Mouse (Mus musculus): ENCODE data around the gene Cdh11.
A peak's percentile ranks its signal among the peaks of the same experiment; 100 is the strongest.

The Cdh11 gene

DNA sequence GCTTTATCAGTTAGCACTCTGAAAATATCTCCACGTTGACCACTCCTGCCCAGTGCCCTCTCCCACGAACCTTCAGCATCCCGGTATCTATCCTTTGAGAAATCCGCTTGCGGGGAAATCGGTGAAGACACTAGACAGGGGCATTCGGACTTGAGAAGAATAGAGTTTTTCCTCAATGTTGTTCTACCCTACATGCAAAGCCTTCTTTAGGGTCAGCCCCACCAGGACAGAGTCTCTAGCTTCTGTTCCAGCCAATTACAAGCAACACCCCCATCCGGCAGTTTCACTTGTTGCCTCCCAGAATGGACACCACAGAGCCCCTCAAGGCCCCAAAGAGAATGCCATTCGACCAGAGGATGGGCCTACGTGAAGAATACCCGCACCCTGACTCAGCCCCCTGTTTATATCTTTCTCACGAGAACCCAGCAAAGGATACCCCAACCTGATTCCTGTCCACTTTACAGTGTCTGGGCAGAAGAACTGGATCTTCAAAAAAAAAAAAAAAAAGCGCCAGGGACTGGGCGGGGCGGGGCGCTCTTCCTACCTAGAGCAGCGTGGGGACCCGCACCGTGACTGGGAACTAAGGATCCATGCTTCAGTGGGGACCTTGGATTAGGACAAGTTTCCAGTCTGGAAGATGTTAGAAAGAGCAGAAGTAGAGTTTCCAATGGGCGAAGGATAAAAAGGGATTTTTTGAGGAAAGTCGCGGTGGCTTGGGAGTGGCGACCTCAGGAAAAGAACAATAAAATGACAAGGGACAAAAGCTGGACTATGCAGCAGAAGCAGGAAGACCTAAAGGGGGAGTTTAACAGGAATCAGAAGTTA, at the start of gene Cdh11:
Gene Cdh11 (minus strand): TSS at position 51 of the 825 bp plus-strand sequence.
- DNase-seq = no peak

DNA sequence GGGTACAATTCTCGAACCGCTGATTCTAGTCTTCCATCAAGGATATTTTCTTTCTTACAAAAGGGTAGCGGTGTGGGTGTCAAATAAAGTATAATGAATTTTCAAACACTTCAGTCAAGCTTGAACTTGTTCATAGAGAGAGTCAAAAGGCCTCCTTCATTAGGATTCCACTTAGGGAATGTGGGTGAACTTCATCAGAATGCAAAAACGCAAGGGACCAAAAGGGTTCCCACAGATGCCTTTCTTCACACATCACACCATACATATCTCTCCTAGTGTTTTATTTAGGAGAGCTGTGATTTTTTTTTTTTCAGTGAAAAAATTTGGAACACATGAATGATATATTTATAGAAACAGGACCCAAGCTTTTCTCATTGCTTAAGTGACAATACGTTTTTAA, 28.5 kb upstream of the Cdh11 start:
- no peak for DNase-seq

DNA sequence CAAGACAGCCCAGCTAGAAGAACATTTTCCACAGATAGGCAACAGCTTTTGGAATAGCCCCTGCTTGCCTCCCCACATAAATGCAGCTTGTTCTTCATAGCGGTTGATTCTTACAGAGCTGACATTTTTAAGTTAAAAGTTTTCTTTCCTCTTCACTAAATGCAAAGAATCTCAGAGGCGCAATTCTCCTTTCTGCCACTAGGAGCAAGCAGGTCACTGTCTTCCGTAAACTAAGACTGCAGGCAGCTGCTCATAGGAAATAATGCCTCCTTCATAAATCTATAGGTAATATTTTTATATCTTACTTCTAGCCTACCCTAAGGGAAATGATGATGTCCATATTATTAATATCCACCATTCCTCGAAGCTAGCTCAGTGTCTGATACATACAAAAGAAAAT, 4.9 kb upstream of the Cdh11 start:
- peak in 1 of 2 experiments; percentile 26 for DNase-seq

DNA sequence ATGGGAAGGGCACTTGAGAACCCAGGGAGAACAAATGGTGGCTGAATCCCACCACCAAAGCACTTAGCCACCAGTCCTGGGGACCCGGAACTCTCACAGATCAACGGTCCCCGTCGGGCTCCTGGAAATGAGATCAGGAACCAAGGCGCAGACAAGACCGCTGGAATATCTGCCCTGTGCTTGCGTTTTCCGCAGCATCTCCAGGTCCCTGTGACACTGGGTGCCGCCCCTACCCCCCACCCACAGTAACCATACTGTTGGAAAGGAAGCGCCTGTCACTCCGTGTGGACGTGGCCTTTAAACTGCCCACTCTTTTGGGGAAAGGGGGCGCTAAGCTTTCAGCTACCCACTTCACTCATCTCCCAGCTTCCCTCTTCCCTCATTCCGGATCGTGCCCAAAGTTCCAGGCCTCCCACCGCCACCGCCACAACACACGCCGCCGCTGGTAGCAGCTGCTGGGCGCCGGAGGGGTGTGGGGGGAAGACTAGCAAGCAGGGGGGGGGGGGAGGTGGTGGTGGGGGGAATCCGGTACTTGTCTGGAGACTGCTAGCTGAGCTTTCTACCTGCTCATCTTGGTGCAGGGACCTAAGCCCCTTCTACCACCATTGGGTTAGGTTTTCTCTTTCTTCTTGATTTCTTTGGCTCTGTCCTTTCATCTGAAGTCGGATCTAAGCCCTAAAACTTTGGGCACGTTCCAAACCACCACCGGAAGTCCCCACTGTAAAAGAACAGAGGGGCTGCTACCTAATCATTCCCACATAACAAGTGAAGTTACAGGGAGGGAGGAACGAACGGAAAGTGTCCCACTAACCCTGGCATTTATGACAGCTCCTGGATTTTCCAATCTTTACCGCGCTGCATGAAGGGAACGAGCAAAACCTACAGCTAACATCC, 1.3 kb upstream of the Cdh11 start:
- no peak for DNase-seq

DNA sequence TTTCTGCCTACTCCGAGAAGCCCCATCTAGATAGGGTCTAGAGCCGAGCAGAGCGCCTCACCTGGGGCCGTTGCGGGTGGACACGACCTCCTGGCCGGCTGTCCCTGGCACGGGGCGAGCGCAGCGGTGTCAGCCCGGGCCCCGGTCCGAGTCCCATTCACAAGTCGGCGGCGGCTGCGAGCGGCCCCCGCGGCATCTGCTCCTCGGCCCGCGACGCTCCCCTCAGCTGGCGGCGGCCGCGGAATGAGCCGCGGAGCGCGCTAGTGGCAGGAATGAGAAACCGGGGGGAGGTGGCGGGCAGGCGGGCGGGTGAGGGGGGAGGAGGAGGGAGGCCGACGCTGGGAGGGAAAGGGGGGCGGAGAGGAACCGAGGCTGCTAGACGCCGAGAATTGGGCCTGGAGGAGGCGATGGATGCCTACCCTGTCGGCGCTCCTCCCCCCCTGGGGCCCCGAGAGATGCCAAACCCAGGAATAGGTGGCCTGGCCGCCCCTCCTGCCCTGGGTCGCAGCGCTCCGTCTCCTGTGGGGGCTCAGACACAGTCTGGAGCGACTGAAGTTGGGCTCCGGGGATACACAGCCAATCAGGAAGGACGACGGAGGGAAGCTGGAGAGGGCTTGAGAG, 497 bp downstream of the Cdh11 start:
- peak; percentile 30 to 40 for DNase-seq

DNA sequence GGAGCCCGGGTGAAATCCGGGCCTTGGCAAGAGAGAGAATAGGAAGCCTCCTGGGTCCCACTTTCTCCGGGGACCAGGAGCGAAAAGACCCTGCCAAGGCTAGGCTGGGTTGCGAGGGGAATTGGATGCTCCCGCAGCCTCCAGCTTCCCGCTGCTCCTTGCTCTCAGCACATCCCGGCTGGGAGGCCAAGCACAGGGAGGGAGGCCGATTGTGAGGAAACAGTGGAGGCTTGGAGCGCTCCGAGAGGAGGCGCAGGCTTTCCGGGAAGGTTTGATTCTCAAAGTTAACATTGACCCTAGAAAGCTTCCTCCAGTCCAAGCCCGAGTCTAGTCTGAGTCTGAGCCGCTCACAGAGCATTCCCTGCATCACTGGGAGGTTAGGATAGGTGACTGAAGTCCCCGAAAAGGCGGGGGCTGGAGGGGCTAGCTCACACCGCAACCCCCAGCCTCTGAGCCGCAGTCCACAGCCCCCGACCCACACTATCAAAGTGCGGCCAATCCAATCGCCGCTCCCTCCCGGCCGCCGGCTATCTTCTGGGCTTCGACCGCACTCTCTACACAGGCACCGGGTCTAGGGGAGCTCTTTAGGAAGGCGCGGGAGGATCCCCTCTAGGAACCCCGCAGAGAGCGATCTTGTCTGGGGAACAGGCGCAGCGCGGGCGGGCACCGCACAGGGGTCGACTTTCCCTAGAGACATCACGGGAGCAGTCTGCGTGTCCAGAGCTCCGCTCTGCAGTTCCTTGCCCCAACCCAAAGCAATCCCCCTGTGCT, 1.4 kb downstream of the Cdh11 start:
- peak; percentile 20 to 23 for DNase-seq

DNA sequence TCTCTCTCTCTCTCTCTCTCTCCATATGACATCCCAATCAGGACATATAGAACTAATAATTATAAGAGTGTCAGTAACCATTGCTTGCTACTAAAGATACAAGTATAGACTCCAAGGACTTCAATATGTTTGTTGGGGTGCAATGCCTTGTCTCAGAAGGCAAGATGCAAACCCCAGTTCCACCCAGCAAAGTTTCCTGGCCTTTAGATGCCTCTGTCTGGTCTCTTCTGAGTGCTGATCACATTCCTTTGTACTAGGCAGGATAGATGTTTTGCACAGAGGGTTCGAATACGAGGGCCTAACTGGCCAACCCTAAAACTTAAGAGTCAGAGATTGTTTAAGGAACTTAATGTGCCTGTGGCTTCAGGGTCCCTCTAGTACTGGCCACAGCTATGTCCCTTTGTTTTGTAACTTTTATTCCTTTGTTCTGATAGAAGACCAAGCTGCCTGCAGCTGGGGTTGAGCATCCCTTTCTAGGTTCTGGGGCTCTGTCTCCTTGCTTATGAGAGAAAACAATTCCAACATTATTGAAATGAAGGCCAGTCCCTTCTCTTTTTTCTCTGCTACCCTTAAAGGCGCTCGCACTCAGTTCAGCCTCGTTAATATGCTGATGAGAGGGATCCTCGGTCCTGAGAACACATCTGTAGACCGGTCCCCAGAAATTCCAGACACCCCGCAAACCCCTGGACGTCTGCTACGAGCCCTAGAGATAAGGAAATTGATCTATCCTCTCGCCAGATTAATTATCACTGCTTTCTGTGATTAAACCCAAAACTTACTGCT, 2.5 kb downstream of the Cdh11 start:
- DNase-seq = no peak

DNA sequence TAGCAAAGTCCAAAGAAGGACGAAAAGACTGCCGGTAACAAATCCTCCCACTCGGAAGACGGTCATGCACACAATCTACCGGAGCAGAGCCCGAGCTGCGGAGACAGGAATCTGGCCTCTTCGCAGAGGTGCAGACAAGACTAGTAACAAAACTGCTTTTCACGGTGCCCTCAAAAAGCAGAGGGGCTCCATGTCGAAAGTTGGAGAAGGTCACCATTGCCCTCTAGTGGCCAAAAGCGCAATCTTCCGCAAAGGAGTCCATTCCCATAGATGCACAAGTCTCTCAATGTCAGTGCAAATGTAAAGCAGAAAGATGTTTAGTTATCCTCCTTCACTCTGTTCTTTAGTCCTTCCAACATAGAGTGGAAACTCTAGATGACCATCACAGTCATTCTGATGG, 4.5 kb downstream of the Cdh11 start:
- DNase-seq = peak; percentile 64 to 74

DNA sequence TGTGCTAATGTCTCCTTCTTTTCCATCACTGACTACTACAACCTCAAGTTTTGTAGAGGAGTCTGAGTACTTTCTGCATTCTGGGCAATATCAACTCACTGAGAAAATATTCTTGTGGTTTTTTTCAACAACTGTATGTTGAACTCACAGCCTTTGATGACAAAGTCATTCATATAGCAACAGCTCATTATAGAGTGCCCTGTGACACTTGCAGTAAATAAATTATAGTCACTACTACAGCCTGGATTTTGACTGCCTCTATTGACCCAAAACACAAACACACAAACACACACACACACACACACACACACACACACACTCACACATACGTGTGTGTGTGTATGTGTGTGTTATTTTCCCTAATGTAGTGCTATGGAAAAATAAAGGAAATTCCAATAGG, 10.8 kb downstream of the Cdh11 start:
- no peak for DNase-seq

DNA sequence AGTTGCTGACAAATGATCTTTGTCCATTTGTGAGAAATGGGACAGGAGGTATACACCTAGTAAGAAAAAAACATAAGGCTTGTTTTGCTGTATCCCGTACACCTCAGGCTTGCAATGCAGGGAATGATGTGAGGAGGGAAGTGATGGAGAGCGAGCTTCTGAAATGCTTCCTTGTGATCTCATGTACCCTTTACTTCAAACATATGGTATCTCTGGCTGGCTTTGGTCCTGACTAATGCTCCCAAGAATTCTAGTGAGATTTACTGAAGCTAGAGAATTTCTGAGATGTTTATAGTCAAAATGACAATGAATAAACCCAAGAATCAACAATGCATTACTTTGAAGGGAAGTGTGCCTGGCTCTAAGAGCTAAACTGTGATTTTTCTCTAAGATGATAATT, 14.0 kb downstream of the Cdh11 start:
- no peak for DNase-seq

DNA sequence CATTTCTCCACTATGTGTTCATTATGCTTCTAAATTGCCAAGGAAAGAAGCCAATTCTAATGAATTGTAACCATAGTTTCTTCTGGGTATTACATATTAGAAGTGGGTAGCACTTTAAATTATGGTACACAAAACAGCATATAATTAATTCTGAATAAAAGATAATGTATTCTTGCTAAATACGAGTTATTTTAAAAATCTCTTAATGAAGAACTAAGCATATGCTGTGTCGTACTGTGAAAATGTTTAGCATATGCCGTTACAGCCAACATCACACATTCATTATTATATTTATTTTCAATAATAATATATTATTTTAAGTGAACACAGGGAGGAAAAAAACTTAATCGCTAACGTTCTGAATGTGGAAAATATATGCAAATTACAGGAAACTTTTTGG, 31.6 kb downstream of the Cdh11 start:
- no peak for DNase-seq

DNA sequence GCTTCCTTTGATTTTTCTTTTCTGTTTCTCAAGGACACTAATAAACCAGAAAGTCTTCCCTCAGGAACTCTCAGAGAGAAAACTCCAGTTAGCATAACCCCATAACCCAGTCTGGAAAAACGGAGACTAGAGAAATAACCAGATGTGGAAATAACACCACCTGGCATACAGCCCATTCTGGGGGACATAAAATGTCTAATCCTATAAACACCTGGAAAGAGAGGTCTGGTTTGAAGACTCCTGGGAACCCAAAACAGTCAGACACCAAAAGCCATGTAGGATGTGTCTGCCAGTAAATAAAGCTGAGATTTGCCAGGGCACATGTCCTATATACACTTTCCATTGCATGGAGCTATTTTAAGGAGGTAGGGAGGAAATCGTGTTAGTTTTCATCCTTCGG, 42.5 kb downstream of the Cdh11 start:
- no peak for DNase-seq

DNA sequence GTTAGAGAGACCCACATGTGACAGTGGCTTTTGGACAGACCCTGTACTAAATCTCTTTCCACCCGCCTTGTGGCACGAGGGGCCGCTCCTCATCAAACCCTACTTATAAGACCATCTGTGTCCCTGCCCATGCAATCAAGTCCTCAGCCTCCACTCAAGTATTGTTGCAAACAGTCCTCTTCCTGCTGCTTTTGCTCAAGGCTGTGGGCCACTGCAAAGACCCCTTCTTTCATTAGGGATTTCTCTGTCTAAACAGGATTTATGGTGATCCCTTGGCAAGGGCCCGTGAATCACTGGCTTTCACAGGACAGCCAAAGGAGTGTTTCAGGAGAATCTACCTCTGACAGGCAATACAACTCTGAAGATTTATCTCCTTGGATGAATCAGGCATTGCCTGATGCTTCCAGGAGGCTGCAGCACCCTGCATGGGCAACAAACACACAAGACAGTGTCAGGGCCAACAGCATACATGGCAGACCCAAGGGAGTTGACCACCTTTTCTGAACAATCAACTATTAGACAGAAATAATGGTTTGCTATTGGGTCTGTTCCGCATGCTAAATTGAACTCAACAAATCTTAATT, 43.3 kb downstream of the Cdh11 start:
- DNase-seq = no peak

DNA sequence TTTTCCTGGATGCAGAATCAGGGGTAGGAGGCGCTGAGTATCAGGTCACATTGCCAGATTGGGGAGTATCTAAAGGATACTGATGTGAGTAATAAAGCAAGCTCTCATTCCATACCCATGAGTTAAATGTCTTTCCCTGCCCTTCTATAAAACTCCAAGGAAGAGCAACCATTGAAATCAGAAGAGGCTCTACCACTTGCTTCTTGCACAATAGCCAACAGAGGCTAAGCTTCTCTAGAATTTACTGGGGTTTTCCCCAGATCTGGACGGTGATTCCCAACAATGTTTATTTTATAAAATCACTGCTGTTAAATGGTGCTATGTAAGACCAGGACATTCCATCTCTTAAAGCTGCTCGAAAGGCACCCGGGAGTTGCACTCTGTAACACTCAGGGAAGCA, 44.5 kb downstream of the Cdh11 start:
- no peak for DNase-seq

DNA sequence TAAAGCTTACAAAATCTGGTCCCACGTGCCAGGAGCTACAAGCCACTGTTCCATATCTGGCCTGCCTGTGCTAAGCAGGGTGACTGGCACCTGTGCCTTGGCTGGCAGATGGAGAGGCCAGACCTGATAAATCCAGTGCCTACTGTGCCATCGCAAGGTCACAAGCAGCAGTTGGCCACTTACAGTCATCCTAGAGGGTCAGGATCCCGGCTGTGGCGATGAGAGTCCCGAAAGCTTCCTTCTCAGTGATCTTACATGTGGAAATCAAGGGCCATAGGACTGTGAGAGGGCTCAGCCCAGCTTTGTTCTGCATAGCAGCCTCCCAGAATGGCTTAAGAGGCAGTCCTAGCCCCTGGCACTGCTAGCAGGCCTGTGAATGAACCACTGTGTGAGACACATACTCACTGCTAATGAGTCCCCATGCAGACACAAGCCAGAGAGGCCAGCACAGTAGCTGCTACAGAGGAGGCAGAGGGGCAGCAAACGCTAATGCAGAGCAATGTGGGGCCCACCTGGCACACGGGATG, 46.4 kb downstream of the Cdh11 start:
- peak; percentile 56 to 58 for DNase-seq

DNA sequence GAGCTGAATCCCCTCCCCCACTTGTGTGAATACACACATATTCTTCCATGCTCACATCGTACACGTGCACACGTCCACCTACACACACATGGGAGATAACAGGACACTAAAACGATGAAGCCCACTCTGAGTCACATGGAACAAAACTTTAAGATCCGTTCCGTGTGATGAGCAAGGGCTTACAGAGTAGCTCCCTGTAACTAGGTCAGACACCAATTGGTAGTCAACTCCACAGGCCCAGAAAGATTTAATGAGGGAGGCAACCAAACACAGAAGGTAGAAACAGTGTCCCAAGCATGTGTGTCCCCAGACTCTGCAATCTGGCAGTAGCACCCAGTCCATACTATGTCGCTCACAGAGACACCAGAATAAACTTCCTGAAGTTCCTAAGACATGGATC, 47.0 kb downstream of the Cdh11 start:
- DNase-seq = no peak

DNA sequence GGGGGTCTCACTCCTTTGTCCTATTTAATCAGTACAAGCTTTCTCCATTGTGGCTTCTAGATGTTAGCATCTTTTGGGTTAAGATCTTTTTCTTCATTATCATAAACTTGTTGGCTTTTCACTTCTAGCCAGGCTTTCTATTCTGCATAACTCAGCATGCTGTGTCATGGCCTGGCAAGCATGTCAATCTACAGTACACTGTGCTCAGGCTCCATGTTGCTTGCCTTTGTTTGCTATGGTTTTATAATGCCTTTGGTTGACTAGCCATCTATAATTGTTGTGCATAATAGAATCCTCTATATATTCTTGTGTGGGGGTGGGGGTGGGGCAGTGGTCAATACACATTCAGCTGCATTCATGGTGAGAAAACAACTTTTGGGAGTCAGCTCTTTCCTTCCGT, 51.0 kb downstream of the Cdh11 start:
- DNase-seq = no peak

DNA sequence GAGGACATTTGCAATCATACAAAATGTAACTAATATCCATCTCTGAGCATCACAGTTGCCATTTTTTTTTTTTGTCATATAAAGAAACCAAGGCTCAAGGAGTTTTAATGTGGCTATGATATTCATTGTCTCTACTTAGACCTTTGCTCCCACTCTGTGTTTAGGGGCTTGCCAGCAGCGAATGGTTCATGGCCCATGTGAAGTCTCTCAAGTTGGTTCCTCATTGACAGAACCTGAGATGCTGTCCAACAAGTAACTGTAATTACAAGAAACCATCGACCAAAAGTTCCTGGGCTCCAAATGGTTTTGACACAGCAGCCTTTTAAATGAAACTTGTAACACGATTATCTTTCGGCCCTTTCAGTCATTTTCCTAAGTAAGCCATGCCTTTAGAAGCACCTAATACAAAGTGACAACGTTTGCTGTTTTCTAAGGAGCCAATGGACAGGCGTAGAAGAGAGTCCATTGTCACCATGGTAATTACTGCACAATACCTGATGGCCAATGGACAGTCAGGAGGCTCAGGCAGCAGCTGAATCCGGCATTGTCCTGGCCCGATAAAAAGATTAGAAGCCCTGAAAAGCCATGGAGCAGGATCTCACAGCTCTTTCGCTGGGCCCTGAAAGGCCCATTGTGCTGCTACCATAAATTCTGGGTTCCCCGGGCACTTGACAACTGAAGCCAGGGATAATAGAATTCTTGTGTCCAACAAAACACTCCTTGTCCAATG, 59.1 kb downstream of the Cdh11 start:
- no peak for DNase-seq

DNA sequence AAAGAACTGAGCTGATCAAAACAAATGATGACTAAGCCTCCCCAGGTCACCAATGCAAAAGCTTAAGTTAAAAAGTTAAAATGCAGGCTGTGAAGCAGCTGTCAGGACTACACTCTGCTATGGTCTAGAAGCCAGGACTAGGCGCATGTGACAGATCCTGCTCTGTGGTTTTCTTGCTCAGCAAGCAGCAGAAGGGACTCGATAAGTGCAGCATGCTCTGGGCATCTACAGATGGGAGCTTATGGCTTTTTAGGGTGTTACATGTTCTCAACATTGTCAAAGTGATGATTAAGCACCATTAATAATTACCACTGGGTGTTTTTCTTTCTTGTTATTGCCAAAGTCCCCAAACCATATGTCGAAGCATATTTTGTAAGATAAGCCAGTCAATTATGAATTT, 59.9 kb downstream of the Cdh11 start:
- DNase-seq = no peak

DNA sequence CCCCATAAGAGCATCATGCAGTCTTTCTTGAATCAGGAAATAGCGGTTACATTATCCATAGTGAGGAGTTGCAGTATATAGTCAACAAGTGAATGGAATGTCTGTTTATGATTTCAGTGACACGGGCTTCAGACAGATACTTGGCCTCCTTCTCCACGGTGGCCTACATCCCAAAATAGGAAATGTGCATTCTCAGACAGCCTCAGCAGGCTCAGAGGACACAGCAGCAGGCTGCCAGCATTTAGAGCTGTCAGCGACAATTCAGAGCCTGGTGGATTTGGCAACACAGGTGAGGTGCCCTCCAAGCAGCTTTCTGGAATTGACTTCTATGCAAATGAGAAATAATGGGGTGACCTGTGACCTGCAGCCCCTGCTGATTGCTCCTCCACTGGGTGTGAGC, 69.5 kb downstream of the Cdh11 start:
- no peak for DNase-seq

DNA sequence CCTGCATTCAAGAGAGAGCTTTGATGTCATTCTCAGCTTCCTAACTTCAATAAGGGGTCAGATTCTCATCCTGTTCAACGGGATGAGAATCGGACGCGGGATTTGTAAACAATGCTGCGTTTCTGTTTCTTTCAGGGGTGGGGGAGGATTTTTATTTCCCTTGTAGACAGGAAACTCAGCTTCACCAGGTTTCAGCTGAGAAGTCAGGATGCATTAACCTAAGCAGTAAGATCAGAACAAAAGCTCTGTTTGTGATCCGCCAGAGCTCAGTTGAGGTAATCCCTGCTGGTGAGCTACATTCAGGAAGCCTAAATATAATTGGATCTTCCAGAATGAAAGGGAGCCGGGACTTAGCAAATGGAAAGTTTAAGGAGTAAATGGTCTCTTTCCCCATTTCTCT, 78.1 kb downstream of the Cdh11 start:
- DNase-seq = no peak
